Mouse (Mus musculus) stomach, postnatal 0 days (tissue): ENCODE measurements around the gene Sfxn5. TPM values are rescaled to one million over a fixed set of nuclear protein-coding genes. Genes with fewer than 3 reads are reported as not detected.
A peak's percentile ranks its signal among the peaks of the same experiment; 100 is the strongest.

Experiments used
- ATAC-seq: fragments of 200-750 bp; cut with Nextera tagmentation; 2 replicates; pipeline ENCODE4 v1.8.0; 2017; ENCODE audit not compliant: low FRiP score, low TSS enrichment
- DNase-seq: peaks from one replicate; pipeline ENCODE4 v3.0.0-alpha.2; 2016; ENCODE audit warnings: low spot score
- H3K27ac ChIP-seq: fragments of 300-500 bp; sonication (generic); replicated peaks from 2 replicates; pipeline ENCODE4 v1.5.1; 2014; ENCODE audit warnings: mild to moderate bottlenecking, control low read depth
- H3K27me3 ChIP-seq: fragments of 300-500 bp; sonication (generic); 2 replicates; pipeline ENCODE4 v1.6.1; 2014; ENCODE audit warnings: low read length; ENCODE audit not compliant: control insufficient read depth, insufficient read depth
- H3K36me3 ChIP-seq: fragments of 300-500 bp; sonication (generic); 2 replicates; pipeline ENCODE4 v1.6.1; 2014; ENCODE audit warnings: low read length, mixed read lengths; ENCODE audit not compliant: control insufficient read depth, insufficient read depth
- H3K4me1 ChIP-seq: fragments of 300-500 bp; sonication (generic); replicated peaks from 2 replicates; pipeline ENCODE4 v1.6.1; 2014; ENCODE audit warnings: antibody characterized with exemption; ENCODE audit not compliant: control insufficient read depth, insufficient read depth
- H3K4me2 ChIP-seq: fragments of 300-500 bp; sonication (generic); replicated peaks from 2 replicates; pipeline ENCODE4 v1.6.1; 2014; ENCODE audit warnings: low read depth, mild to moderate bottlenecking, control low read depth, moderate library complexity
- H3K4me3 ChIP-seq: fragments of 300-500 bp; sonication (generic); 2 replicates; pipeline ENCODE4 v1.5.1; 2014; ENCODE audit warnings: low read depth, low read length, control low read depth
- H3K9ac ChIP-seq: fragments of 300-500 bp; sonication (generic); 2 replicates; pipeline ENCODE4 v1.6.1; 2014; ENCODE audit warnings: mild to moderate bottlenecking, low read length, control low read depth, mixed read lengths
- H3K9me3 ChIP-seq: fragments of 300-500 bp; sonication (generic); 2 replicates; pipeline ENCODE4 v1.6.1; 2016; ENCODE audit warnings: low read length; ENCODE audit not compliant: control insufficient read depth
- CTCF ChIP-seq: IDR thresholded peaks from 2 replicates; pipeline ENCODE4 v1.5.1; 2016; ENCODE audit warnings: antibody characterized with exemption, low read depth, mild to moderate bottlenecking, moderate library complexity
- EP300 ChIP-seq: optimal IDR thresholded peaks from 2 replicates; pipeline ENCODE3; 2016; ENCODE audit warnings: antibody characterized with exemption
- WGBS: fragments of 180-500 bp; shearing (Covaris S2); extraction: QIAGEN DNeasy Blood & Tissue Kit; methylation state at CpG from one replicate; pipeline ENCODE4 v1.1.7; 2014; 5-methylcytosine and 5-hydroxymethylcytosine counted together
- polyA plus RNA-seq: library from polyadenylated mRNA; unstranded; fragments of >200 nt; fragmentation: Nextera tagmentation; extraction: Ambion mirVana; gene quantifications from 2 replicates; pipeline ENCODE4 v1.2.1, GENCODE M21; 2015

Gene Sfxn5
- polyA plus RNA-seq, 1 experiment from 2014 or later, result 8.4 TPM

DNA sequence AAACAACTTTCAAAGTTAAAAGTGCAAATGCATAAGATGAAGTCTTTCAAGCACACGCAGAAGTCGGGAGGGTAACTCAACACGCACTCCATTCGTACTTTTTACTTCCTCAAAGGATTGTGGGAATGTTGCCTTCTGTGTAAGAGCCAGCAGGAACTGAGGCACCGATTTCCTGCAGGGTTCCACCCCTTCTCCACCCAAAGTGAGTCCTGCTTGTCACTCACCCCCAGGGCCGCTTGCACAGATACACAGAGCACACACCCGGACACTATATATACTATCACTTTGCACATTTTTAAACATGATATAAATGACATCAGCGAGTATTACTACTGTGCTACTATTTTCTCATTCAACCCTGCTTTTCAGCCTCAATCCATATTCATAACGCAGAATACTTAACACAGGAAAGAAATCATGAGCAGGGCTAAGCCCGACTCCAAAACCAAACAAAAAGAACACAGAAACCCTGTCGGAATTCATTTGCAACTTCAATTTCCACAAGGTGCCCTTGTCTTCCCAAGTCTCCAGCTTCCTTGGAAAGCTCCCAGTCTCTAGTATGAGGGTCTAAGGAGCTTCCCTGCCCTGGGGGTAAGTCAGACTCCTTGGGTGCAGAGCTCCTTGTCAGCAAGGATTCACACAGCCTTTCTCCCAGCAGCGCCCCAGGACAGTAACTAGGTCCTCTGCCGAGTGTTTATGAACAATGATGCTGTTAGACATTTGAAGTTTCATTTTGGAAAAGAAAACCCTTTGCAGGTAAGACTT, 46.8 kb downstream of the Sfxn5 start:
- Histone ChIP-seq H3K9ac (no peak overlapping the region), H3K4me3 (no peak overlapping the region), H3K27ac (no peak overlapping the region), H3K9me3 (no peaks in the 10 kb centered on the region), H3K4me2 (no peak overlapping the region), H3K36me3 (no peaks in the 10 kb centered on the region), H3K27me3 (no peaks in the 10 kb centered on the region), H3K4me1 (no peaks in the 10 kb centered on the region)
- no peak for ATAC-seq
- TF ChIP-seq CTCF (no peak), EP300 (no peak)
- 75% methylated on average over 13 of the region's 13 CpGs for WGBS
- no peak for DNase-seq

DNA sequence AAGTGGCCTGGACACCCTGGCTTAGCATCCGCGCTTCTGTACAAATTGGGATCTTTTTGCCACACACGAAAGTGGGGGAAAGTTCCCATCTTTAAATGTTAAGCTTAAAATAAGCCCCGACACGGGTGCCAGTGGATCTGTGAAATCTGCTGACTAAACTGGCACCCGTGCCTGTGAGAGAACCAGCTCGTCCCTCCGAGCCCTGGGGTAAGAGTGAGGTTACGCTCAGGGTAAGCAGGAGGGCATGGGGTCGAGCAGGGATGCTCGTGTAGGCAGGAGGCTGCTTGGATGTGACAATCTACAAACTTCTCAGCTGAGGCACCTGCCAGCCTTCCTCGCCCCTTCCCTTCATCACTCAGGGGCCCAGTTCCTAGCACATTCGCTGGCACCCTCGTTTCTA, 52.4 kb downstream of the Sfxn5 start:
- Histone ChIP-seq H3K4me3 (no peak overlapping the region), H3K4me2 (no peak overlapping the region), H3K9me3 (no peaks in the 10 kb centered on the region), H3K27ac (no peak overlapping the region), H3K4me1 (no peaks in the 10 kb centered on the region), H3K9ac (no peak overlapping the region), H3K27me3 (no peaks in the 10 kb centered on the region), H3K36me3 (no peaks in the 10 kb centered on the region)
- ATAC-seq (no peak), DNase-seq (no peak)
- TF ChIP-seq CTCF (no peak), EP300 (no peak)
- WGBS, result 81% methylated on average over 14 of the region's 14 CpGs

DNA sequence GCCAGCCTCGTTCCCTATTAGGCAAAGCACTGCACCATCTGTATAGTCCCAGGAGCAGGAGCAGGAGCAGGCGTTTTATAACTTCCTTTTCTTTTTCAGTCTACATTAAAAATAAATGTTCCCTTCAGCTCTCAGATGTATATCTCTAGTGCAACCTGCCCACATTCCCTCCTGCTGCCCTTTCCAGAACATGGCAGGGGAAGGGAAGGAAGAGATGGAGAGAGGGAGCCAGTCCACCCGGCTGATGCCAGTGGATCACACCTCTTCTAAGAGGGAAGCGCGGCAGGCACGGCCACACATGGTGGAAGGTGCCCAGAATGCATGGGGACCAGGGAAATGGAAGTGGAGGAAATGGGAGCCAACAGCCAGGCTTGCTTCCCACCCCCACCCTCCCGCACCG, 56.7 kb downstream of the Sfxn5 start:
- H3K4me3 ChIP-seq, result no peak overlapping the region
- no peak for TF ChIP-seq EP300
- TF ChIP-seq CTCF, result no peak
- WGBS, result 72% methylated on average over 8 of the region's 8 CpGs

DNA sequence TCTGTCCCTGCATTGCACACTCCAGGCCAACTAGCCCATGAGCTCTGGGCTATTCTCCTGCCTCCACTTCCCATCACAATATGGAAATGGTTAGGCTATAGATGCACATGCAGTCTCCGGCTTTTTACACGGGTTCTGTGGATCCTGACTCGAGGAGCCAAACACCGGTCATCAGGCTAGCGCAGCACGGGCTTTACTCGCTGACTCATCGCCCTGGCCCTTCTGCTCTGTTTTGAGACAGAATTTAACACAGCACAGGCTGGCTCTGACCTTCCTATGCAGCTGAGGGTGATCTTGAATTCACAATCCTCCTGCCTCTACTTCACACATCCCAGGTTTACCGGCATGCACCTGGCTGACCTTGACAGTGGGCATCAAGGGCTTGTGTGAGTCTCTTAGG, 60.8 kb downstream of the Sfxn5 start:
- Histone ChIP-seq H3K9me3 (no peaks in the 10 kb centered on the region), H3K36me3 (no peaks in the 10 kb centered on the region), H3K4me1 (no peaks in the 10 kb centered on the region), H3K4me3 (no peak overlapping the region), H3K4me2 (no peak overlapping the region), H3K27me3 (no peaks in the 10 kb centered on the region), H3K9ac (no peak overlapping the region), H3K27ac (no peak overlapping the region)
- DNase-seq (no peak), ATAC-seq (0 out of 2 replicates have a peak, but pooled peaks have one; percentile 47)
- WGBS, result 54% methylated on average over 9 of the region's 9 CpGs
- TF ChIP-seq EP300 (no peak), CTCF (no peak)

More for the DNA sequence above, 56.7 kb downstream of the Sfxn5 start:
- Histone ChIP-seq H3K9ac (no peak overlapping the region), H3K4me1 (no peaks in the 10 kb centered on the region), H3K36me3 (no peaks in the 10 kb centered on the region), H3K9me3 (no peaks in the 10 kb centered on the region), H3K27ac (no peak overlapping the region), H3K27me3 (no peaks in the 10 kb centered on the region), H3K4me2 (no peak overlapping the region)
- ATAC-seq (no peak), DNase-seq (no peak)

DNA sequence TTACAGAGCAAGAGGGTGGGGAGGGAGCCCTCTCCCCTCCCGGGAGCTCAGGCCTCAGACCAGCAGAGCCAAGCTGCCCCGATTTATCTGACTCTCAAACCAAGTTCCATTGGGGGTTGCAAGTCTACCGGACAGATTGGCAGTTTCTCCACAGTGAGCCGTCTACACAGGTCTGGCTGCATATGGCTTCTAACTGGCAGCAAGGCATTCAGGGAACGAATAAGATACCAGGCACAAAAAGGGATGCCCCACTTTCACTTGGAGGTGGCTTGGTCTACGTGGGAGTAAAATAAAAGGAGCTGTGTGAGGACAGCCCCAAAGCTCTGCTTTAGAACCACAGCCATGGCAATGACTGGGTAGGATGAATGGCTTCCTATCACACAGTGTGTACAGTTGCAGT, 67.2 kb downstream of the Sfxn5 start:
- H3K27ac ChIP-seq, result no peak overlapping the region
- no peak overlapping the region for H3K4me3 ChIP-seq
- H3K4me1 ChIP-seq, result no peaks in the 10 kb centered on the region
- H3K9ac ChIP-seq, result no peak overlapping the region
- no peaks in the 10 kb centered on the region for H3K9me3 ChIP-seq
- no peaks in the 10 kb centered on the region for H3K36me3 ChIP-seq
- no peaks in the 10 kb centered on the region for H3K27me3 ChIP-seq
- ATAC-seq, result no peak
- no peak for DNase-seq
- no peak overlapping the region for H3K4me2 ChIP-seq
- 80% methylated on average over 6 of the region's 6 CpGs for WGBS
- TF ChIP-seq EP300 (no peak), CTCF (no peak)

DNA sequence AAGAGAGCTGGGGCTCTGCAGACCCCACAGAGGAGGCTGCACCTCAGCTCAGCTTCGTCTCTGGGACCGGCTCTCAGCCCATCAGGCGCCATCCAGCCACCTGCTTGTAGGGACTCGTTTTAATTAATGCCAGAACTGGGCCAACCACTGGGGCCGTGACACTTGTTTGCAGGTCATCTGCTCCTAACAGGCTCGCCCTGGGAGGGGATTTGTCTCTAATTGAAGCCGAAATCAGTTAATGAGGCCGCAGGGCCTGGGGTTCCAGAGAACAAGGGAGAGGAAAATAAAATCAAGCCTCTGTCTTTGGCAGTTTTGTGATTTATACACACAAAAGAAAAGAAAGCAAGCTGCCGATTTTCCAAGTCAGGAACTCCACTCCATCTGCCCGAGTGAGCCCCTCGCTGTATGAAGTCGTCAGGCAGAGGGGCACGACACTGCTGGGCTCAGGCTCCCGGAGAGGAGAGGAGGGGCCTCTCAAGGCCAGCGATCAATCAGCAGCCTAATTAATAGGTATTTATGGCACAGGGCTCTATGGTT, 68.2 kb downstream of the Sfxn5 start:
- no peaks in the 10 kb centered on the region for H3K27me3 ChIP-seq
- H3K4me1 ChIP-seq, result no peaks in the 10 kb centered on the region
- H3K27ac ChIP-seq, result no peak overlapping the region
- WGBS, result 48% methylated on average over 15 of the region's 15 CpGs
- H3K9me3 ChIP-seq, result no peaks in the 10 kb centered on the region
- ATAC-seq, result no peak
- no peak overlapping the region for H3K4me3 ChIP-seq
- DNase-seq, result no peak
- H3K9ac ChIP-seq, result no peak overlapping the region
- H3K36me3 ChIP-seq, result no peaks in the 10 kb centered on the region
- H3K4me2 ChIP-seq, result no peak overlapping the region
- TF ChIP-seq EP300, result no peak
- no peak for TF ChIP-seq CTCF
